Mouse (Mus musculus): ENCODE measurements around the gene Stard13. TPM values are rescaled to one million over a fixed set of nuclear protein-coding genes. Genes with fewer than 3 reads are reported as not detected.

Stard13 gene
- polyA plus RNA-seq, 1 experiment: 0.50 TPM

- TF ChIP-seq CTCF (IDR thresholded peaks at IDR 0.05; ENCODE audit: low read depth, low read length) (no peak), POLR2A (IDR thresholded peaks at IDR 0.05; ENCODE audit: borderline replicate concordance, low read depth, low read length) (no peak)
- no peak overlapping the region for H3K27ac ChIP-seq (ENCODE audit: insufficient read depth, low read depth, low read length)
- H3K4me1 ChIP-seq (ENCODE audit: control insufficient read depth, insufficient read depth, low read length): peaks cover 4% of the 10 kb centered on the region
- H3K4me3 ChIP-seq (ENCODE audit: insufficient read depth, low read length): no peak overlapping the region
Measured at GRCm38 (mm10) chr5:151112743-151113142, 120.9 kb downstream of the Stard13 start.

GRCm38 (mm10) chr5:151111080-151111871 is 122.4 kb downstream of the Stard13 start:
- Histone ChIP-seq H3K4me3 (ENCODE audit: insufficient read depth, low read length) (no peak overlapping the region), H3K27ac (ENCODE audit: insufficient read depth, low read depth, low read length) (no peak overlapping the region), H3K4me1 (ENCODE audit: control insufficient read depth, insufficient read depth, low read length) (peaks cover 4% of the 10 kb centered on the region)
- TF ChIP-seq CTCF (IDR thresholded peaks at IDR 0.05; ENCODE audit: low read depth, low read length): no peak
- TF ChIP-seq POLR2A (IDR thresholded peaks at IDR 0.05; ENCODE audit: borderline replicate concordance, low read depth, low read length): no peak

GRCm38 (mm10) chr5:151110461-151110908 is 123.2 kb downstream of the Stard13 start:
- Histone ChIP-seq H3K4me3 (ENCODE audit: insufficient read depth, low read length) (no peak overlapping the region), H3K27ac (ENCODE audit: insufficient read depth, low read depth, low read length) (no peak overlapping the region), H3K4me1 (ENCODE audit: control insufficient read depth, insufficient read depth, low read length) (peaks cover 4% of the 10 kb centered on the region)
- TF ChIP-seq CTCF (IDR thresholded peaks at IDR 0.05; ENCODE audit: low read depth, low read length): no peak
- TF ChIP-seq POLR2A (IDR thresholded peaks at IDR 0.05; ENCODE audit: borderline replicate concordance, low read depth, low read length): no peak

GRCm38 (mm10) chr5:151109822-151110221 is 123.8 kb downstream of the Stard13 start:
- Histone ChIP-seq H3K4me1 (ENCODE audit: control insufficient read depth, insufficient read depth, low read length) (peaks cover 4% of the 10 kb centered on the region), H3K27ac (ENCODE audit: insufficient read depth, low read depth, low read length) (no peak overlapping the region)
- no peak for TF ChIP-seq POLR2A (IDR thresholded peaks at IDR 0.05; ENCODE audit: borderline replicate concordance, low read depth, low read length)
- no peak for TF ChIP-seq CTCF (IDR thresholded peaks at IDR 0.05; ENCODE audit: low read depth, low read length)

GRCm38 (mm10) chr5:151108955-151109354 is 124.7 kb downstream of the Stard13 start:
- no peak overlapping the region for H3K4me3 ChIP-seq (ENCODE audit: insufficient read depth, low read length)
- TF ChIP-seq CTCF (IDR thresholded peaks at IDR 0.05; ENCODE audit: low read depth, low read length): no peak
- no peak for TF ChIP-seq POLR2A (IDR thresholded peaks at IDR 0.05; ENCODE audit: borderline replicate concordance, low read depth, low read length)
- H3K27ac ChIP-seq (ENCODE audit: insufficient read depth, low read depth, low read length): no peak overlapping the region
- H3K4me1 ChIP-seq (ENCODE audit: control insufficient read depth, insufficient read depth, low read length): peaks cover 4% of the 10 kb centered on the region

More at GRCm38 (mm10) chr5:151109822-151110221, 123.8 kb downstream of the Stard13 start:
- no peak overlapping the region for H3K4me3 ChIP-seq (ENCODE audit: insufficient read depth, low read length)

- Histone ChIP-seq H3K4me1 (ENCODE audit: control insufficient read depth, insufficient read depth, low read length) (peaks cover 4% of the 10 kb centered on the region), H3K27ac (ENCODE audit: insufficient read depth, low read depth, low read length) (no peak overlapping the region), H3K4me3 (ENCODE audit: insufficient read depth, low read length) (no peak overlapping the region)
Measured at GRCm38 (mm10) chr5:151108291-151108897, 125.2 kb downstream of the Stard13 start.

GRCm38 (mm10) chr5:151106841-151107240 is 126.8 kb downstream of the Stard13 start:
- no peak overlapping the region for H3K27ac ChIP-seq (ENCODE audit: insufficient read depth, low read depth, low read length)
- TF ChIP-seq CTCF (IDR thresholded peaks at IDR 0.05; ENCODE audit: low read depth, low read length): no peak
- TF ChIP-seq POLR2A (IDR thresholded peaks at IDR 0.05; ENCODE audit: borderline replicate concordance, low read depth, low read length): no peak

More at GRCm38 (mm10) chr5:151108291-151108897, 125.2 kb downstream of the Stard13 start:
- TF ChIP-seq POLR2A (IDR thresholded peaks at IDR 0.05; ENCODE audit: borderline replicate concordance, low read depth, low read length) (no peak), CTCF (IDR thresholded peaks at IDR 0.05; ENCODE audit: low read depth, low read length) (no peak)

GRCm38 (mm10) chr5:151105054-151105971 is 128.3 kb downstream of the Stard13 start:
- no peak overlapping the region for H3K27ac ChIP-seq (ENCODE audit: insufficient read depth, low read depth, low read length)
- TF ChIP-seq POLR2A (IDR thresholded peaks at IDR 0.05; ENCODE audit: borderline replicate concordance, low read depth, low read length): no peak
- no peak for TF ChIP-seq CTCF (IDR thresholded peaks at IDR 0.05; ENCODE audit: low read depth, low read length)
- H3K4me1 ChIP-seq (ENCODE audit: control insufficient read depth, insufficient read depth, low read length): peaks cover 4% of the 10 kb centered on the region
- H3K4me3 ChIP-seq (ENCODE audit: insufficient read depth, low read length): no peak overlapping the region

More at GRCm38 (mm10) chr5:151106841-151107240, 126.8 kb downstream of the Stard13 start:
- H3K4me1 ChIP-seq (ENCODE audit: control insufficient read depth, insufficient read depth, low read length): peaks cover 4% of the 10 kb centered on the region
- no peak overlapping the region for H3K4me3 ChIP-seq (ENCODE audit: insufficient read depth, low read length)

GRCm38 (mm10) chr5:151104354-151105053 is 129.1 kb downstream of the Stard13 start:
- no peak overlapping the region for H3K27ac ChIP-seq (ENCODE audit: insufficient read depth, low read depth, low read length)
- peaks cover 2% of the 10 kb centered on the region for H3K4me1 ChIP-seq (ENCODE audit: control insufficient read depth, insufficient read depth, low read length)
- no peak for TF ChIP-seq POLR2A (IDR thresholded peaks at IDR 0.05; ENCODE audit: borderline replicate concordance, low read depth, low read length)
- no peak for TF ChIP-seq CTCF (IDR thresholded peaks at IDR 0.05; ENCODE audit: low read depth, low read length)
- H3K4me3 ChIP-seq (ENCODE audit: insufficient read depth, low read length): no peak overlapping the region
